ENCODE assay signal across 28 mouse cellular contexts in the genomic region with DNA sequence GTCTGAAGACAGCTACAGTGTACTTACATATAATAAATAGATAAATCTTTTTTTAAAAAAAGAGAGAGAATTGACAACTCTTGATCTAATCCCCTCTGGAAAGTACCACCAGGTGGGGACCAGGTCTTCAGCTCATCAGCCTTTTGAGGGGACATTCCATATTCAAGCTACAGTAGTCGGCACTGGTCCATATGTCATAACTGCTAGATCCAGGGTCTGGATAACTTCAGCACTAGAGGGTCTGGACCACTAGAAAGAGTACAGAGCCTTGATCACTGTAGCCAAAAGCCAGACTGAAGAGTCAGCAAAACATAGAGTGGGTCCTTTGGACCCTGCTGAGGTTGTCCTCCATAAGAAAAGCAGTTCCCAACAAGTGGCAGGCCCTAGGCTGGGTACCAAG.
"Had no signal": no experiment of that assay in that cellular context is flagged by ENCODE, and none has a peak within 500 bp of the region (broad histone marks: within the 10 kb centered on the region; RNA-seq: fewer than 3 reads in every experiment).

No protein-coding gene starts in this region.

- DNase-seq: cerebellum, adult 2 months; cerebellum, adult 8-10 months; cerebellum, adult 9-10 months; cerebellum, adult 9-11 months; cerebellum, postnatal 10 days; cerebellum, postnatal 14 days; cerebellum, postnatal 25 days; cerebellum, postnatal 36 days; embryo, embryonic 11 days; forebrain, postnatal 0 days; gastrocnemius, adult 2 months; gastrocnemius, postnatal 10 days; gastrocnemius, postnatal 14 days; gastrocnemius, postnatal 25 days; gastrocnemius, postnatal 36 days; heart, adult 18-20 months; heart, adult 2 months had no signal

- ATAC-seq: forebrain, embryonic 13.5 days; forebrain, embryonic 14.5 days; forebrain, embryonic 15.5 days; forebrain, embryonic 16.5 days; forebrain, postnatal 0 days had no signal

- H3K4me3 ChIP-seq: embryonic facial prominence, embryonic 10.5 days; embryonic facial prominence, embryonic 12.5 days; embryonic facial prominence, embryonic 13.5 days; embryonic facial prominence, embryonic 15.5 days; erythroblast, embryonic 14.5 days; forebrain, embryonic 10.5 days; forebrain, embryonic 12.5 days; forebrain, embryonic 13.5 days; forebrain, embryonic 15.5 days; gastrocnemius, adult 2 months; heart, adult 2 months had no signal

- H3K4me1 ChIP-seq: embryonic facial prominence, embryonic 10.5 days; embryonic facial prominence, embryonic 12.5 days; embryonic facial prominence, embryonic 13.5 days; embryonic facial prominence, embryonic 15.5 days; forebrain, embryonic 10.5 days; forebrain, embryonic 12.5 days; forebrain, embryonic 13.5 days; forebrain, embryonic 15.5 days had no signal

- H3K9ac ChIP-seq: embryonic facial prominence, embryonic 12.5 days; embryonic facial prominence, embryonic 13.5 days; embryonic facial prominence, embryonic 15.5 days; forebrain, embryonic 12.5 days; forebrain, embryonic 13.5 days; forebrain, embryonic 15.5 days; forebrain, postnatal 0 days had no signal

- H3K27ac ChIP-seq: embryonic facial prominence, embryonic 10.5 days; embryonic facial prominence, embryonic 12.5 days; embryonic facial prominence, embryonic 13.5 days; embryonic facial prominence, embryonic 15.5 days; forebrain, embryonic 10.5 days; forebrain, embryonic 12.5 days; forebrain, embryonic 13.5 days; forebrain, embryonic 15.5 days; gastrocnemius, adult 2 months; heart, adult 2 months had no signal

- H3K4me2 ChIP-seq: embryonic facial prominence, embryonic 12.5 days; embryonic facial prominence, embryonic 13.5 days; embryonic facial prominence, embryonic 15.5 days; forebrain, embryonic 12.5 days; forebrain, embryonic 13.5 days; forebrain, embryonic 15.5 days had no signal

- H3K27me3 ChIP-seq: embryonic facial prominence, embryonic 12.5 days; embryonic facial prominence, embryonic 13.5 days; embryonic facial prominence, embryonic 15.5 days; forebrain, embryonic 12.5 days; forebrain, embryonic 13.5 days; forebrain, embryonic 15.5 days had no signal

- H3K9me3 ChIP-seq: embryonic facial prominence, embryonic 10.5 days; embryonic facial prominence, embryonic 12.5 days; embryonic facial prominence, embryonic 13.5 days; embryonic facial prominence, embryonic 15.5 days; forebrain, embryonic 10.5 days; forebrain, embryonic 12.5 days; forebrain, embryonic 13.5 days; forebrain, embryonic 15.5 days had no signal

- H3K36me3 ChIP-seq: embryonic facial prominence, embryonic 10.5 days; embryonic facial prominence, embryonic 12.5 days; embryonic facial prominence, embryonic 13.5 days; embryonic facial prominence, embryonic 15.5 days; forebrain, embryonic 10.5 days; forebrain, embryonic 12.5 days; forebrain, embryonic 15.5 days had no signal
